Mouse (Mus musculus) CH12.LX (cell line): Measurements from ENCODE around the gene Zmat5.

ENCODE experiments used
- BHLHE40 ChIP-seq: IDR thresholded peaks from 2 replicates; pipeline ENCODE4 v1.6.1; 2011; ENCODE audit warnings: mild to moderate bottlenecking, low read depth, low read length, improper control_type of control experiment
- CTCF ChIP-seq, 2 experiments: IDR thresholded peaks in 1 of 2; conservative IDR thresholded peaks in 1 of 2; 2 replicates each; pipeline ENCODE4 v1.5.1; 2011 to 2012; ENCODE audit warnings: low read depth in 2 of 2, low read length in 2 of 2, improper control_type of control experiment in 1 of 2, inconsistent platforms in 1 of 2, mild to moderate bottlenecking in 1 of 2, moderate library complexity in 1 of 2
- E2F4 ChIP-seq: IDR thresholded peaks from 2 replicates; pipeline ENCODE4 v1.6.1; 2011; ENCODE audit warnings: low read depth, low read length, improper control_type of control experiment; ENCODE audit not compliant: insufficient replicate concordance
- EP300 ChIP-seq: IDR thresholded peaks from 2 replicates; pipeline ENCODE4 v1.6.1; 2011; ENCODE audit warnings: low read length, improper control_type of control experiment
- HCFC1 ChIP-seq: IDR thresholded peaks from 2 replicates; pipeline ENCODE4 v1.6.1; 2012; ENCODE audit warnings: low read depth, mild to moderate bottlenecking, inconsistent platforms, low read length, improper control_type of control experiment
- MAX ChIP-seq: IDR thresholded peaks from 2 replicates; pipeline ENCODE4 v1.6.1; 2011; ENCODE audit warnings: low read length, improper control_type of control experiment
- MXI1 ChIP-seq: IDR thresholded peaks from 2 replicates; pipeline ENCODE4 v1.6.1; 2011; ENCODE audit warnings: mild to moderate bottlenecking, low read depth, low read length, improper control_type of control experiment
- POLR2A ChIP-seq: IDR thresholded peaks from 2 replicates; pipeline ENCODE4 v1.6.1; 2011; ENCODE audit warnings: low read depth, mild to moderate bottlenecking, improper control_type of control experiment, low read length
- POLR2AphosphoS2 ChIP-seq: IDR thresholded peaks from 2 replicates; pipeline ENCODE4 v1.6.1; 2011; ENCODE audit warnings: low read depth, low read length, improper control_type of control experiment
- RAD21 ChIP-seq: IDR thresholded peaks from 2 replicates; pipeline ENCODE4 v1.6.1; 2011; ENCODE audit warnings: low read depth, mild to moderate bottlenecking, low read length, improper control_type of control experiment, moderate library complexity
- RCOR1 ChIP-seq: conservative IDR thresholded peaks from 2 replicates; pipeline ENCODE4 v1.6.1; 2012; ENCODE audit warnings: low read depth, mild to moderate bottlenecking, inconsistent platforms, low read length, improper control_type of control experiment
- TBP ChIP-seq: conservative IDR thresholded peaks from 2 replicates; pipeline ENCODE4 v1.6.1; 2011; ENCODE audit warnings: low read depth, low read length, improper control_type of control experiment
- UBTF ChIP-seq: IDR thresholded peaks from 2 replicates; pipeline ENCODE4 v1.6.1; 2012; ENCODE audit warnings: low read depth, mild to moderate bottlenecking, inconsistent platforms, low read length, improper control_type of control experiment, moderate library complexity
- USF1 ChIP-seq: IDR thresholded peaks from 2 replicates; pipeline ENCODE4 v1.6.1; 2014; ENCODE audit warnings: low read depth, mild to moderate bottlenecking, inconsistent platforms, low read length, improper control_type of control experiment

DNA sequence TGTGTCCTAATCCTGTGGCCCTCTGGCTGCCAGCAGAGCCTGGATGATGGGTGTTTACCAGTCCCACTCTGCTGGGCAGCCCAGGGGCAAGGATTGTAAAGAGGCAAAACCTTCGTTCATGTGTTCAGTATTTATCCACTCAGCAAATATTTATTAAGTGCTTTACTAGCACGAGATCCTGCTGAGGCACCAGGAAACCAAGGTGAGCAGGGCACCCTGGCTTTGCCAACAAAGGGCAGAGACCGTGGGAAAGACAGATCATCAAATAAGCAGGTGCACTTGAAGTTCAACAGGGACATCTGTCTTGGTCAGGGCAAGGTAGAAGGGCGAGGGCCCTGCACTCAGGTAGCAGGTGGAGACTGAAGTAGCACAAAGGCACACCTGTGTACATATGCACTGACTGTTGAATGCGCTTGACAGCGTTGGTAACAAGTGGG, 29.3 kb upstream of the Zmat5 start:
- TF ChIP-seq E2F4 (no peak), CTCF (conservative IDR thresholded peaks at IDR 0.05 in 1 of 2, IDR thresholded peaks at IDR 0.05 in 1 of 2; ENCODE audit: low read depth in 2 of 2, low read length in 2 of 2) (no peak), EP300 (no peak), MXI1 (no peak), BHLHE40 (no peak), RAD21 (no peak), HCFC1 (no peak), RCOR1 (no peak), MAX (no peak), UBTF (no peak), TBP (no peak), USF1 (no peak), POLR2AphosphoS2 (no peak), POLR2A (no peak)
